8 mouse cellular contexts compared by ENCODE assay signal in the genomic region with DNA sequence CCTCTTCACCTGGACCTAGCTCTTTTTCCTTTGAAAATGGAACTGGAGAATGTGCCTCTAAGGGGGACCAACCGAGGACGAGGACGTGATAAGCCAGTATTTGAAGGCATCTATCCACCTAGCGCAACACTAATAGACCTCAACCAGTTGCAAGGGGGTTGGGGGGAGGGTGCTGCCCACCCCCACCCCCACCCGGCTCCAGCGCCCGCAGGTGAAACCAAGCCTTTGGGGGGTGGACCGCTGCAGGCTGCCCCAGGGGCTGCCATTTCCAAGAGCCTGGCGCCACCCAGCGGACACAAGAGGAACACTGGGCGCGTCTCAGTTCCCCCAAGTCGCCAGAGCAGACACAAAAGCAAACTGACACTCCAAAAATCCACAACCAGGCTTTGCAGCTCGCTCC. TPM values are rescaled to one million over a fixed set of nuclear protein-coding genes. Genes with fewer than 3 reads are reported as not detected.
A peak's percentile ranks its signal among the peaks of the same experiment; 100 is the strongest.
DNase-seq lines count a peak whose midpoint lies in the region; ATAC-seq lines count a peak whose summit lies in the region.

No protein-coding gene starts in this region.

- H3K27me3 ChIP-seq in forebrain, embryonic 16.5 days (replicated peaks; ENCODE audit: control insufficient read depth, insufficient read depth, low read length): peaks cover 89% of the 10 kb centered on the region
- peaks cover 72% of the 10 kb centered on the region for H3K27me3 ChIP-seq in hindbrain, embryonic 16.5 days (replicated peaks; ENCODE audit: control insufficient read depth, insufficient read depth, low read length)
- H3K27me3 ChIP-seq in stomach, embryonic 14.5 days (ENCODE audit: control insufficient read depth, insufficient read depth, low read length): peaks cover 45% of the 10 kb centered on the region

- no peaks in the 10 kb centered on the region for H3K9me3 ChIP-seq in forebrain, embryonic 16.5 days (ENCODE audit: control insufficient read depth, low read length)
- no peaks in the 10 kb centered on the region for H3K9me3 ChIP-seq in hindbrain, embryonic 16.5 days (ENCODE audit: control insufficient read depth, low read length)
- no peaks in the 10 kb centered on the region for H3K9me3 ChIP-seq in stomach, embryonic 14.5 days (ENCODE audit: control insufficient read depth, low read depth, low read length)

- intact Hi-C loops in left cerebral cortex, postnatal 4 days (cut with DNase I): loop anchor here (1.0 kb wide), 1 partner anchor 536 kb away; no protein-coding TSS in a partner anchor

- no peak for ATAC-seq in CD4-positive, CD25-positive, alpha-beta regulatory T cell, adult 4 months
- peak; percentile 75 for ATAC-seq in forebrain, embryonic 16.5 days
- peak; percentile 82 for ATAC-seq in hindbrain, embryonic 16.5 days
- 0 out of 2 replicates have a peak, but pooled peaks have one; percentile 57 for ATAC-seq in megakaryocyte-erythroid progenitor cell, adult 5-6 weeks (replicated peaks; ENCODE audit: low FRiP score, low TSS enrichment, poor library complexity, severe bottlenecking)
- ATAC-seq in stomach, embryonic 14.5 days (ENCODE audit: insufficient number of reproducible peaks, insufficient read depth, low FRiP score, low read depth): peak; percentile 66; the same call in 1 of the 2 replicates

- H3K36me3 ChIP-seq in forebrain, embryonic 16.5 days (ENCODE audit: control insufficient read depth, insufficient read depth): no peaks in the 10 kb centered on the region
- no peaks in the 10 kb centered on the region for H3K36me3 ChIP-seq in hindbrain, embryonic 16.5 days (ENCODE audit: control insufficient read depth, insufficient read depth, low read length)
- no peaks in the 10 kb centered on the region for H3K36me3 ChIP-seq in stomach, embryonic 14.5 days (ENCODE audit: control insufficient read depth, insufficient read depth, low read length)

- WGBS in forebrain, embryonic 16.5 days: under 1% methylated on average over 14 of the region's 14 CpGs
- WGBS in hindbrain, embryonic 16.5 days: under 1% methylated on average over 14 of the region's 14 CpGs
- WGBS in stomach, embryonic 14.5 days: under 1% methylated on average over 14 of the region's 14 CpGs

- H3K4me2 ChIP-seq in forebrain, embryonic 16.5 days (ENCODE audit: low read length): peak overlapping the region; percentile 67
- H3K4me2 ChIP-seq in hindbrain, embryonic 16.5 days (ENCODE audit: low read length): peak overlapping the region; percentile 72
- H3K4me2 ChIP-seq in stomach, embryonic 14.5 days (replicated peaks; ENCODE audit: low read depth, low read length): peak overlapping the region; percentile 75

- peak overlapping the region; percentile 41 for H3K4me3 ChIP-seq in forebrain, embryonic 16.5 days (replicated peaks; ENCODE audit: low read length)
- peak overlapping the region; percentile 38 for H3K4me3 ChIP-seq in hindbrain, embryonic 16.5 days (ENCODE audit: low read length)
- peak overlapping the region; percentile 33 for H3K4me3 ChIP-seq in stomach, embryonic 14.5 days (ENCODE audit: low read depth, low read length)

- H3K27ac ChIP-seq in forebrain, embryonic 16.5 days (ENCODE audit: low read length): no peak overlapping the region
- H3K27ac ChIP-seq in hindbrain, embryonic 16.5 days (ENCODE audit: low read depth, low read length): no peak overlapping the region
- H3K27ac ChIP-seq in stomach, embryonic 14.5 days (ENCODE audit: low read length): no peak overlapping the region

- H3K9ac ChIP-seq in forebrain, embryonic 16.5 days (replicated peaks; ENCODE audit: low read depth, low read length): peak overlapping the region; percentile 38; the same call in 1 of the 2 replicates
- peak overlapping the region; percentile 31 for H3K9ac ChIP-seq in hindbrain, embryonic 16.5 days (ENCODE audit: low read depth, low read length)
- no peak overlapping the region for H3K9ac ChIP-seq in stomach, embryonic 14.5 days (replicated peaks; ENCODE audit: low read depth, low read length)

- H3K4me1 ChIP-seq in forebrain, embryonic 16.5 days (replicated peaks; ENCODE audit: control insufficient read depth, insufficient read depth, low read length): peaks cover 13% of the 10 kb centered on the region
- H3K4me1 ChIP-seq in hindbrain, embryonic 16.5 days (ENCODE audit: control insufficient read depth, insufficient read depth, low read depth, low read length): peaks cover 11% of the 10 kb centered on the region
- H3K4me1 ChIP-seq in stomach, embryonic 14.5 days (ENCODE audit: control insufficient read depth, insufficient read depth, low read length): peaks cover 24% of the 10 kb centered on the region

- DNase-seq in CD4-positive, CD25-positive, alpha-beta regulatory T cell, adult 2 months (ENCODE audit: low read depth, low spot score): peak; percentile 53
- DNase-seq in brain, adult 2 months (ENCODE audit: low read depth, low spot score): peak; percentile 74
- peak; percentile 75 for DNase-seq in left cerebral cortex, postnatal 4 days

RNA-seq across cellular contexts. Expression of a gene that starts 7.2 kb away (rescaled TPM):
- polyA plus RNA-seq in CD4-positive, CD25-positive, alpha-beta regulatory T cell, adult 4 months (2017; shearing (Covaris generic)): not detected
- 4.3 and 5.0 TPM in 2 replicates for polyA plus RNA-seq in forebrain, embryonic 16.5 days (2015; fragmentation: Nextera tagmentation; extraction: Ambion mirVana)
- polyA plus RNA-seq in hindbrain, embryonic 16.5 days (2015; fragmentation: Nextera tagmentation; extraction: Ambion mirVana): 4.2 and 5.1 TPM in 2 replicates
- total RNA-seq in left cerebral cortex, postnatal 4 days (2021): 10 to 100 TPM; 10.2 to 10.7 TPM
- not detected in 2 replicates for total RNA-seq in megakaryocyte-erythroid progenitor cell, adult 5-6 weeks (2014; fragmentation: Nextera tagmentation)
- not detected in 2 replicates for total RNA-seq in megakaryocyte-erythroid progenitor cell, adult 5-6 weeks (2017)
- 21.3 and 21.9 TPM in 2 replicates for polyA plus RNA-seq in stomach, embryonic 14.5 days (2014; fragmentation: Nextera tagmentation; extraction: Ambion mirVana)

RNA-seq across cellular contexts. Expression of a gene that starts 59.3 kb away (rescaled TPM):
- polyA plus RNA-seq in CD4-positive, CD25-positive, alpha-beta regulatory T cell, adult 4 months (2017; shearing (Covaris generic)): not detected
- not detected in 2 replicates for polyA plus RNA-seq in forebrain, embryonic 16.5 days (2015; fragmentation: Nextera tagmentation; extraction: Ambion mirVana)
- polyA plus RNA-seq in hindbrain, embryonic 16.5 days (2015; fragmentation: Nextera tagmentation; extraction: Ambion mirVana): not detected in 2 replicates
- total RNA-seq in left cerebral cortex, postnatal 4 days (2021): 1 to 10 TPM; 1.6 to 2.4 TPM
- total RNA-seq in megakaryocyte-erythroid progenitor cell, adult 5-6 weeks (2014; fragmentation: Nextera tagmentation): not detected in 2 replicates
- not detected in 2 replicates for total RNA-seq in megakaryocyte-erythroid progenitor cell, adult 5-6 weeks (2017)
- polyA plus RNA-seq in stomach, embryonic 14.5 days (2014; fragmentation: Nextera tagmentation; extraction: Ambion mirVana): not detected in 2 replicates
